Mouse (Mus musculus) CH12.LX (cell line): ENCODE measurements around the gene Morn5.

Experiments
- CTCF ChIP-seq, 2 experiments: IDR thresholded peaks in 1 of 2; conservative IDR thresholded peaks in 1 of 2; 2 replicates each; pipeline ENCODE4 v1.5.1; 2011 to 2012; ENCODE audit warnings: low read depth in 2 of 2, low read length in 2 of 2, improper control_type of control experiment in 1 of 2, inconsistent platforms in 1 of 2, mild to moderate bottlenecking in 1 of 2, moderate library complexity in 1 of 2
- EP300 ChIP-seq: IDR thresholded peaks from 2 replicates; pipeline ENCODE4 v1.6.1; 2011; ENCODE audit warnings: low read length, improper control_type of control experiment
- JUN ChIP-seq: IDR thresholded peaks from 2 replicates; pipeline ENCODE4 v1.6.1; 2011; ENCODE audit warnings: low read depth, mild to moderate bottlenecking, low read length, improper control_type of control experiment, moderate library complexity; ENCODE audit not compliant: insufficient read depth
- KAT2A ChIP-seq: IDR thresholded peaks from 2 replicates; pipeline ENCODE4 v1.6.1; 2012; ENCODE audit warnings: low read length, improper control_type of control experiment, inconsistent platforms; ENCODE audit not compliant: insufficient replicate concordance
- MAZ ChIP-seq: IDR thresholded peaks from 2 replicates; pipeline ENCODE4 v1.6.1; 2012; ENCODE audit warnings: low read depth, mild to moderate bottlenecking, inconsistent platforms, low read length, improper control_type of control experiment, moderate library complexity
- MXI1 ChIP-seq: IDR thresholded peaks from 2 replicates; pipeline ENCODE4 v1.6.1; 2011; ENCODE audit warnings: mild to moderate bottlenecking, low read depth, low read length, improper control_type of control experiment
- POLR2A ChIP-seq: IDR thresholded peaks from 2 replicates; pipeline ENCODE4 v1.6.1; 2011; ENCODE audit warnings: low read depth, mild to moderate bottlenecking, improper control_type of control experiment, low read length
- RAD21 ChIP-seq: IDR thresholded peaks from 2 replicates; pipeline ENCODE4 v1.6.1; 2011; ENCODE audit warnings: low read depth, mild to moderate bottlenecking, low read length, improper control_type of control experiment, moderate library complexity
- RCOR1 ChIP-seq: conservative IDR thresholded peaks from 2 replicates; pipeline ENCODE4 v1.6.1; 2012; ENCODE audit warnings: low read depth, mild to moderate bottlenecking, inconsistent platforms, low read length, improper control_type of control experiment
- ZKSCAN1 ChIP-seq: IDR thresholded peaks from 2 replicates; pipeline ENCODE4 v1.6.1; 2012; ENCODE audit warnings: low read depth, inconsistent platforms, low read length, improper control_type of control experiment, borderline replicate concordance

DNA sequence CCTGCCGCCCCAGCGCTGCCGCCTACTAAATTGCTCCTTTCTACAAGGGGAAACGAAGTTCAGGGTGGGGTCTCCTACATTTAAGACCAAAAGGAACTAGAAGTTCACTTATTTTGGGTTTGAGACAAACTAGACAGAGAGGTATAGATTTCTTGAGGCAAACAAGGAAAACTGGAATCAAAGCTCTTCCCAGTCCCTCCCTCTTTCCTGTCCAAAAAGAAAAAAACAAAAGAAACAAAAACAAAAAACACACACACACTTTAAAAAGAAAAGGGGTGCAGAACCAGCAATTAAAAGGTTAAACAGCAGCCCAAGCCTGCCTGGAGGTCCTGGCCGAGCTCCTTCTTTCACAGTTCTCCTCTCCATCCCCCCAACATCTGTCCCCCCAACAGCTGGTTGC lies 48.8 kb downstream of the Morn5 start:
- TF ChIP-seq RAD21 (no peak), MAZ (no peak), POLR2A (no peak), CTCF (conservative IDR thresholded peaks at IDR 0.05 in 1 of 2, IDR thresholded peaks at IDR 0.05 in 1 of 2; ENCODE audit: low read depth in 2 of 2, low read length in 2 of 2) (no peak), MXI1 (no peak), JUN (no peak), RCOR1 (no peak), ZKSCAN1 (no peak), KAT2A (no peak), EP300 (no peak)
